Mouse (Mus musculus) stomach, embryonic 16.5 days (tissue): ENCODE measurements around the gene Dvl2. TPM values are rescaled to one million over a fixed set of nuclear protein-coding genes. Genes with fewer than 3 reads are reported as not detected.

Experiments used
- ATAC-seq: fragments of 200-750 bp; cut with Nextera tagmentation; 2 replicates; pipeline ENCODE4 v1.8.0; 2017; ENCODE audit warnings: moderate number of reproducible peaks, moderate TSS enrichment; ENCODE audit not compliant: insufficient read depth, low FRiP score
- H3K27ac ChIP-seq: fragments of 300-500 bp; sonication (generic); 2 replicates; pipeline ENCODE4 v1.5.1; 2014; ENCODE audit warnings: low read length
- H3K27me3 ChIP-seq: fragments of 300-500 bp; sonication (generic); 2 replicates; pipeline ENCODE4 v1.6.1; 2014; ENCODE audit warnings: low read length, control low read depth, mixed read lengths; ENCODE audit not compliant: control insufficient read depth, insufficient read depth
- H3K36me3 ChIP-seq: fragments of 300-500 bp; sonication (generic); 2 replicates; pipeline ENCODE4 v1.6.1; 2014; ENCODE audit warnings: low read length; ENCODE audit not compliant: control insufficient read depth, insufficient read depth
- H3K4me1 ChIP-seq: fragments of 300-500 bp; sonication (generic); 2 replicates; pipeline ENCODE4 v1.6.1; 2014; ENCODE audit warnings: low read length, control low read depth, mixed read lengths; ENCODE audit not compliant: control insufficient read depth, insufficient read depth
- H3K4me2 ChIP-seq: fragments of 300-500 bp; sonication (generic); 2 replicates; pipeline ENCODE4 v1.6.1; 2014; ENCODE audit warnings: low read depth, low read length, mixed read lengths
- H3K4me3 ChIP-seq: fragments of 300-500 bp; sonication (generic); replicated peaks from 2 replicates; pipeline ENCODE4 v1.5.1; 2014; ENCODE audit warnings: mild to moderate bottlenecking, low read length
- H3K9ac ChIP-seq: fragments of 300-500 bp; sonication (generic); 2 replicates; pipeline ENCODE4 v1.6.1; 2014; ENCODE audit warnings: low read length
- H3K9me3 ChIP-seq: fragments of 300-500 bp; sonication (generic); replicated peaks from 2 replicates; pipeline ENCODE4 v1.6.1; 2016; ENCODE audit warnings: low read length, control low read depth; ENCODE audit not compliant: control insufficient read depth
- whole genome bisulfite sequencing: fragments of 180-500 bp; shearing (Covaris S2); extraction: QIAGEN DNeasy Blood & Tissue Kit; methylation state at CpG from one replicate; pipeline ENCODE4 v1.1.7; 2014; 5-methylcytosine and 5-hydroxymethylcytosine counted together
- polyA plus RNA-seq: library from polyadenylated mRNA; unstranded; fragments of >200 nt; fragmentation: Nextera tagmentation; extraction: Ambion mirVana; gene quantifications from 2 replicates; pipeline ENCODE4 v1.2.1, GENCODE M21; 2015

The Dvl2 gene
- polyA plus RNA-seq, 1 experiment from 2014 or later = 22.3 TPM

DNA sequence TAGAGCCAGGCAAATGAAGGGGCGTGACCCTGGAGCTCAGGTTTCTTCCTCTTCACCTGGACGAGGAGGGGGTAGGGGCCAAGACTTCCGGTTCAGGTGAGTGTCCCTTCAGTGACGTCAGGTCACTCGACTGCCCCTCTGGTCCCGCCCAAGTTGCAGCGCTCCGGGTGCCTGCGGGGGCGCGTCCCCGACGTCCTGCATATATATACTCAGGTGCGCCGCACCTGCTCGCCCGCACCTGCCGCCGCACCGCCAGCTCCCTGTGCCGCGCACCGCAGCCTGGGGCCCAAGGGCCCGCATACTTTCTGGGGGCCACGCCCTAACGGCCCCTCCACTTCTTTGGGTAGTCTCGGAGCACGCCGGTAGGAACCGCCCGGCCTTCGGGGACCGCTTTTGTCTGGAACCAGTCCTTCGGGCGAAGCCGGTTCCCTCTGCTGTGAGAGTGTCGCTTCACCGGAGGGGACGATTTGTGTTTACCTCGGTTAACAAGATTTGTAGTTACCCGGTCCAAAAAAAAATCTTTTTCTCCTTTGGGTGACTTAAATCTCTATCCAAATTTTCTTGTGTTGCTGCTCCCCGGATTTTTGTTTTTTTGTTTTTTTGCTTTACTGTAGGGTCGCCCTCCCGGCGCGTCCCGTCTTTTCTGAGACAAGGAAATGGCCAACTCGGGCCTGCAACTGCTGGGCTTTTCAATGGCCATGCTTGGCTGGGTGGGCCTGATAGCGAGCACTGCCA lies 35.0 kb upstream of the Dvl2 start:
- no peaks in the 10 kb centered on the region for H3K4me1 ChIP-seq
- WGBS = 2% methylated on average over 49 of the region's 49 CpGs

DNA sequence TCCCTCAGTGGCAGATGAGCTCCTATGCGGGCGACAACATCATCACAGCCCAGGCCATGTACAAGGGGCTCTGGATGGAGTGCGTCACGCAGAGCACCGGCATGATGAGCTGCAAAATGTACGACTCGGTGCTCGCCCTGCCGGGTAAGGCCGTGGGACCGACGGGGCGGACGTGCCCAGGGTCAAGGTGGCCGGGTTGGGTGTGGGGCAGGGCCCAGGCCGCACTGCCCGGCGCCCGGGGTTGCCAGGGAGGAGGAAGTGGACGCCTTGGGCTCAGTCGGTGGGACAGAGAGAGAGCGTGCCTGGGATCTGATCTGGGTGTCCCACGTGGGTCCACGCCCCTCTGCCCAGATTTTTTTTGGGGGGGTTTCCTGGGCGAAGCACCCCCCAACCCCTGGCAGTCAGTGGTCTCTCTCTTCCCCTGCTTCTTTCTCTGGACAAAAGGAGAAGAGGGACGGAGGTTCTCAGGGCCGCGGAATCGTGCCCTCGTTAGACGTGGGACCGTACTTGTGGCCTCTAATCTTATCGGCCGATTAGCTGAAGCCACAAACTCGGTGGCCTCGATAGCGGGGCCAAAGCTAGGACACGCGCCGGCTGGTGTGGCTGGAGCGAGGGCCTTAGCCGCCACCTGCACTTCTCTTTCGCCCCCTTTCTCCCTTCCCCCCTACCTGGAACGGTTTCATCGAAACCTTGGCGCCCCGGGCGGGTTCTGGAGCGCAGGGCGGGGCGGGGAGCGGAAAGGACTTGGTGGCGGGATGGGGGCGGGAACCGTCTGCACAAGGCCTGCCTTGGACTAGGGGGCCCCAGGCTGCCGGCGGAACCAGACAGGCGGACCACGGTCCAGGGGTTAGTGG lies 34.2 kb upstream of the Dvl2 start:
- H3K27me3 ChIP-seq = peaks cover 39% of the 10 kb centered on the region
- WGBS = 2% methylated on average over 59 of the region's 59 CpGs
- no peaks in the 10 kb centered on the region for H3K9me3 ChIP-seq

More for the DNA sequence above, 35.0 kb upstream of the Dvl2 start:
- Histone ChIP-seq H3K4me3 (peak overlapping the region; percentile 57), H3K9me3 (no peaks in the 10 kb centered on the region), H3K4me2 (peak overlapping the region; percentile 57), H3K9ac (peak overlapping the region; percentile 79), H3K27me3 (peaks cover 39% of the 10 kb centered on the region), H3K36me3 (no peaks in the 10 kb centered on the region), H3K27ac (peak overlapping the region; percentile 92)
- ATAC-seq = peak; percentile 83

DNA sequence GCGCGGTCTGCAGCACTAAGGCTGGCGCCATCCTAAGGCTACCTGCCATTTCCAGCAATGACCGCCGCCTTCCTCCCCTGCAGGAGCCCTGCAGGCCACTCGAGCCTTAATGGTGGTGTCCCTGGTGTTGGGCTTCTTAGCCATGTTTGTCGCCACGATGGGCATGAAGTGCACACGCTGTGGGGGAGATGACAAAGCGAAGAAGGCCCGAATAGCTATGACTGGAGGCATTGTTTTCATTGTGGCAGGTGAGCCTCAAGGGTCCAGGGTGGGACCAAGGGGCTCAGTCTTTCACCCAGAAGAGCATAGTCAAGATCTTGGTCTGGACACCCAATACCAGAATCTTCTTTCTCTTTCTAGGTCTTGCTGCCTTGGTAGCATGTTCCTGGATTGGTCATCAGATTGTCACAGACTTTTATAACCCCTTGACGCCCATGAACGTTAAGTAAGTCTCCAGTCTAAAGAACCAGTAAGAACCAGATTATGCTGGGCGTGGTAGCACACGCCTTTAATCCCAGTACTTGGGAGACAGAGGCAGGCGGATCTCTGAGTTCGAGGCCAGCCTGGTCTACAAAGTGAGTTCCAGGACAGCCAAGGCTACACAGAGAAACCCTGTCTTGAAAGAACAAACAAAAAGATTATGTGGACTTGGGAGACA lies 33.4 kb upstream of the Dvl2 start:
- 36% methylated on average over 17 of the region's 17 CpGs for whole genome bisulfite sequencing
- ATAC-seq = no peak
- Histone ChIP-seq H3K4me1 (no peaks in the 10 kb centered on the region), H3K4me2 (peak overlapping the region; percentile 57), H3K27me3 (peaks cover 39% of the 10 kb centered on the region), H3K9ac (peak overlapping the region; percentile 79), H3K4me3 (peak overlapping the region; percentile 57), H3K27ac (peak overlapping the region; percentile 92), H3K36me3 (no peaks in the 10 kb centered on the region), H3K9me3 (no peaks in the 10 kb centered on the region)

More for the DNA sequence above, 34.2 kb upstream of the Dvl2 start:
- peak; percentile 78 for ATAC-seq
- peak overlapping the region; percentile 57 for H3K4me2 ChIP-seq
- H3K27ac ChIP-seq = peak overlapping the region; percentile 92
- H3K4me3 ChIP-seq = peak overlapping the region; percentile 57
- no peaks in the 10 kb centered on the region for H3K36me3 ChIP-seq
- H3K9ac ChIP-seq = peak overlapping the region; percentile 79
- no peaks in the 10 kb centered on the region for H3K4me1 ChIP-seq

DNA sequence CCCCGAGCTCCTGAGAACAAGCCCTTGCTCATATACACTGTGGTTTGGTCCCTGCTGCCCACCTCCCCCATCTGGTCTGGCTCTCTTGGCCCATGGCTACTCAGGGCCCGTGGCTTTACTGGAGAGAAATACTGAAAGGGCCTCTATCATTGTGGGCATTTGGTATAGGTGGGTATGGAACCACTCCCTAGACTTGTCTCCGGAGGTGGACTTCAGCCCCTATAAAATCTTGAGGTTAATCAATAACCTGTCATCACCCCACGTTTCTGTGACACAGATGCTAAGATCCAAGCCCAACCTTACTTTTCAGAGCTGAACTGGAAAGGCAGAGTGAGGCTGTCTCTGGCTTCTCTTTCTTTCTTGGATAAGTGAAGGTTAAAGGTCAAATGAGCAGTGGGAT lies 31.6 kb upstream of the Dvl2 start:
- ATAC-seq = no peak
- no peak overlapping the region for H3K4me2 ChIP-seq
- no peak overlapping the region for H3K9ac ChIP-seq
- H3K36me3 ChIP-seq = 0 out of 2 replicates have a peak, but pooled peaks cover 2% of the 10 kb centered on the region
- no peak overlapping the region for H3K4me3 ChIP-seq
- H3K27ac ChIP-seq = no peak overlapping the region
- WGBS = 70% methylated on average over 4 of the region's 4 CpGs
- no peaks in the 10 kb centered on the region for H3K4me1 ChIP-seq
- H3K9me3 ChIP-seq = no peaks in the 10 kb centered on the region
- peaks cover 27% of the 10 kb centered on the region for H3K27me3 ChIP-seq

DNA sequence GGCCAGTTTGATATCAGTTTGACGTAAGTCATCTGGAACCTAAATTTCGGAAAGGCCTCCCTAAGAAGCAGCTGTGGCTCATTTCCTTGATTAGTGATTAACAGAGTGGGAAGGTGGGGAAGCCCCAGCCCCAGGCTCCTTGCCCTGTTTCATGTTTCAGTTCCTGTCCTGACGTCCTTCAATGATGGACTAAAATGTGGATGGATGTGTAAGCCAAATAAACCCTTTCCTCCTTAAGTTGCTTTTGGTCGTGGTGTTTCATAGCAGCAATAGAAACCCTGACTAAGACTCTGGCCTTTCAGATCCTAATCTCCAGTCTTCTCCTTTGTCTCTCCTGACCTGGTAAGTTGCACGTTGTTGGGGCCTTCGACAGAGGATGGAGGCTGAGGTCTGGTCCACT lies 30.2 kb upstream of the Dvl2 start:
- no peaks in the 10 kb centered on the region for H3K9me3 ChIP-seq
- peaks cover 14% of the 10 kb centered on the region for H3K27me3 ChIP-seq
- no peak overlapping the region for H3K9ac ChIP-seq
- H3K4me1 ChIP-seq = no peaks in the 10 kb centered on the region
- H3K27ac ChIP-seq = no peak overlapping the region
- 63% methylated on average over 6 of the region's 6 CpGs for WGBS
- H3K4me3 ChIP-seq = no peak overlapping the region
- H3K4me2 ChIP-seq = no peak overlapping the region
- ATAC-seq = no peak
- peaks cover 11% of the 10 kb centered on the region for H3K36me3 ChIP-seq

DNA sequence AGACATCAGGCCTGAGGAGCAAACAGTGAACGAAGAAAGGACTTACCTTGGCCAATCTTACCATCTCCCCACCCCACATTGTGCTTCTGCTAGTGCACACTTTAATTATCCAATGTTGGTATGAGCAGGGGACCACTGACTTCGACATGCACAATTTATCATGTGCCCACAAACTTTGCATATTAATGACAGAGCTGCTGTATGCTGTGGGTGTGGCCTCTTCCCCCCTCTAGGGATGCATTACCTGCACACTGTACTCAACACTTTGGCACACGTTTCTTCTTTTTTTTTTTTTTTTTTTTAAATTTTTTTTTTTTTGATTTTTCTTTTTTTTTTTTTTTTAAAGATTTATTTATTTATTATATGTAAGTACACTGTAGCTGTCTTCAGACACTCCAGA lies 29.6 kb upstream of the Dvl2 start:
- Histone ChIP-seq H3K9ac (no peak overlapping the region), H3K36me3 (peaks cover 11% of the 10 kb centered on the region), H3K9me3 (no peaks in the 10 kb centered on the region), H3K27me3 (peaks cover 10% of the 10 kb centered on the region), H3K4me1 (no peaks in the 10 kb centered on the region), H3K27ac (no peak overlapping the region), H3K4me2 (no peak overlapping the region), H3K4me3 (no peak overlapping the region)
- ATAC-seq = no peak
- WGBS = 59% methylated on average over 3 of the region's 3 CpGs

DNA sequence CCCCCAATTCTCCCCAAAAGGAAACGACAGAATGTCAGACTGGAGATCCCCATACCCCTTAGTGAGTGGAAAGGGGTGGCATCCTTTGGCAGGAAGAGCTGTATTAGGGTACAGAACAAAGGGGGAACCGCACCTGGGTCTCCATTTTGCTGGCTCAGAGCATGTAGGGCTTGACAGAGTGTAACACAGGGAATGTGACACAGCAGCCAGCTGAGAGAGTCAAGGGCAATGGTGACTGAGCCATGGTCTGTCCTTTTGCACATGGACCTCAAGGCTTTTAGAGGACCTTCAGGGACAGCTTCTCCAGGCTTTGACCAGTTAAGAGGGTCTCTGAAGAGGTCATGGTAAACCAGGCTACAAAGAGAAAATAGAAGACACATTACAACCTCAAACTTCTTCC lies 25.5 kb upstream of the Dvl2 start:
- Histone ChIP-seq H3K9ac (no peak overlapping the region), H3K9me3 (no peaks in the 10 kb centered on the region), H3K4me1 (peaks cover 3% of the 10 kb centered on the region; the same call in 1 of the 2 replicates), H3K36me3 (peaks cover 11% of the 10 kb centered on the region), H3K4me3 (no peak overlapping the region), H3K4me2 (no peak overlapping the region), H3K27me3 (no peaks in the 10 kb centered on the region), H3K27ac (no peak overlapping the region)
- WGBS = 95% methylated on average over 2 of the region's 2 CpGs
- no peak for ATAC-seq

DNA sequence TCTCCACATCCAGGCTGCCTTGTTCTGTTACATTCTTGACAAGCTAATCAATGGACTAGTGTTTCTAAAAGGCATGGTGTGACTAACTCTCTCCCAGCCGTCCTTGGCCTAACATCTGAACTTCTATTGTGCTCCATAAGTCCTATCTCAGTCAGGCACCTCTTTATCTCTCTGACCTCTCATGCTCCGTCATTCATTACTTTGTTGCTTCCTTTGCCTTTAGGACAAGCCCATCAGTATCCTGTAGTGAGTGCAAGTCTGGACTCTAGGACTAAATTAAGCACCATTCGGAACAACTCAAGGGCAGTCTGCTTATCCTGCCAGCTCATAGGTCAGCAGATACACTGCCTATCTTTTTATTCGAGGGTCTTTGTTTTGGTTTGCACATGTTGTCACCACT lies 24.1 kb upstream of the Dvl2 start:
- WGBS = 77% methylated on average over 4 of the region's 4 CpGs
- H3K9me3 ChIP-seq = no peaks in the 10 kb centered on the region
- H3K36me3 ChIP-seq = peaks cover 11% of the 10 kb centered on the region
- H3K4me3 ChIP-seq = no peak overlapping the region
- H3K27ac ChIP-seq = no peak overlapping the region
- no peak overlapping the region for H3K9ac ChIP-seq
- peaks cover 3% of the 10 kb centered on the region; the same call in 1 of the 2 replicates for H3K4me1 ChIP-seq
- H3K4me2 ChIP-seq = no peak overlapping the region
- no peaks in the 10 kb centered on the region for H3K27me3 ChIP-seq
- no peak for ATAC-seq

DNA sequence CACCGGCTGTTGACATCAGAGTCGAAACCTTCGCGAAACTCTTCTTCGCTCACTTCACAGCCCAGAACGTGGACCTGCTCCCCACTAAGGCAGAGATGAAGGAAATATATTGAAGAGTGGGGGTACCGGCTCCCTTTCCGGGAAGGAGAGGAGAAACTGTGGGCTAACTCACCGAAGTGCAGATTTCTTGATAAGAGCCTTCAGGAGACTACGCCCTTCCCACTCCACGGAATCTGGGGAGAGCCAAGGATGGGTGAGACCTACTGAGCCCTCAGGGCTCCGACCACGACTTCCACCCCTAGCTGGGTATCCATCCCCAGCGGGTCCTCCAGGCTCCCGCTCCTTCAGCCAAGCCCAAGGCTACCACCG lies 20.6 kb upstream of the Dvl2 start:
- no peaks in the 10 kb centered on the region for H3K9me3 ChIP-seq
- peak overlapping the region; percentile 63 for H3K4me2 ChIP-seq
- 2% methylated on average over 16 of the region's 16 CpGs for WGBS
- peaks cover 16% of the 10 kb centered on the region for H3K4me1 ChIP-seq
- no peak for ATAC-seq
- H3K27ac ChIP-seq = peak overlapping the region; percentile 99
- peak overlapping the region; percentile 94 for H3K4me3 ChIP-seq
- H3K27me3 ChIP-seq = no peaks in the 10 kb centered on the region
- H3K9ac ChIP-seq = peak overlapping the region; percentile 81
- H3K36me3 ChIP-seq = peaks cover 9% of the 10 kb centered on the region
